Mouse (Mus musculus): ENCODE measurements around the gene Zfp541. TPM values are rescaled to one million over a fixed set of nuclear protein-coding genes. Genes with fewer than 3 reads are reported as not detected.

The Zfp541 gene
- polyA plus RNA-seq, 1 experiment from 2014 or later, result 0.04 TPM

GRCm38 (mm10) chr7:16103760-16104159 is 42.1 kb downstream of the Zfp541 start:
- Histone ChIP-seq H3K4me1 (ENCODE audit: control insufficient read depth, insufficient read depth, low read length) (peaks cover 11% of the 10 kb centered on the region), H3K4me3 (ENCODE audit: low read length) (no peak overlapping the region), H3K9me3 (ENCODE audit: control insufficient read depth, low read length) (no peaks in the 10 kb centered on the region), H3K36me3 (ENCODE audit: control insufficient read depth, insufficient read depth, low read length) (peaks cover 32% of the 10 kb centered on the region), H3K27ac (ENCODE audit: low read depth, low read length) (no peak overlapping the region), H3K27me3 (ENCODE audit: control insufficient read depth, insufficient read depth, low read length) (no peaks in the 10 kb centered on the region), H3K4me2 (replicated peaks; ENCODE audit: low read depth, low read length) (no peak overlapping the region), H3K9ac (ENCODE audit: low read depth, low read length) (no peak overlapping the region)
- 80% methylated on average over 6 of the region's 6 CpGs for WGBS
- 0 out of 2 replicates have a peak, but pooled peaks have one; percentile 5 for ATAC-seq (ENCODE audit: low FRiP score, low TSS enrichment)

- no peak overlapping the region for H3K4me3 ChIP-seq (ENCODE audit: low read length)
- peaks cover 5% of the 10 kb centered on the region for H3K4me1 ChIP-seq (ENCODE audit: control insufficient read depth, insufficient read depth, low read length)
- no peak overlapping the region for H3K4me2 ChIP-seq (replicated peaks; ENCODE audit: low read depth, low read length)
- peaks cover 41% of the 10 kb centered on the region for H3K36me3 ChIP-seq (ENCODE audit: control insufficient read depth, insufficient read depth, low read length)
- ATAC-seq (ENCODE audit: low FRiP score, low TSS enrichment), result no peak
- WGBS, result 94% methylated on average over 7 of the region's 7 CpGs
- no peaks in the 10 kb centered on the region for H3K27me3 ChIP-seq (ENCODE audit: control insufficient read depth, insufficient read depth, low read length)
- H3K27ac ChIP-seq (ENCODE audit: low read depth, low read length), result no peak overlapping the region
- H3K9ac ChIP-seq (ENCODE audit: low read depth, low read length), result no peak overlapping the region
- no peaks in the 10 kb centered on the region for H3K9me3 ChIP-seq (ENCODE audit: control insufficient read depth, low read length)
These were observed 43.2 kb downstream of the Zfp541 start for GRCm38 (mm10) chr7:16104611-16105388.

- H3K27me3 ChIP-seq (ENCODE audit: control insufficient read depth, insufficient read depth, low read length), result no peaks in the 10 kb centered on the region
- H3K27ac ChIP-seq (ENCODE audit: low read depth, low read length), result no peak overlapping the region
- H3K9me3 ChIP-seq (ENCODE audit: control insufficient read depth, low read length), result no peaks in the 10 kb centered on the region
- 95% methylated on average over 9 of the region's 9 CpGs for WGBS
- no peak overlapping the region for H3K4me2 ChIP-seq (replicated peaks; ENCODE audit: low read depth, low read length)
- H3K9ac ChIP-seq (ENCODE audit: low read depth, low read length), result no peak overlapping the region
- H3K36me3 ChIP-seq (ENCODE audit: control insufficient read depth, insufficient read depth, low read length), result peaks cover 72% of the 10 kb centered on the region
- no peaks in the 10 kb centered on the region for H3K4me1 ChIP-seq (ENCODE audit: control insufficient read depth, insufficient read depth, low read length)
- no peak overlapping the region for H3K4me3 ChIP-seq (ENCODE audit: low read length)
- no peak for ATAC-seq (ENCODE audit: low FRiP score, low TSS enrichment)
These were observed 47.4 kb downstream of the Zfp541 start for GRCm38 (mm10) chr7:16108886-16109542.

- Histone ChIP-seq H3K4me2 (replicated peaks; ENCODE audit: low read depth, low read length) (no peak overlapping the region), H3K36me3 (ENCODE audit: control insufficient read depth, insufficient read depth, low read length) (peaks cover 74% of the 10 kb centered on the region), H3K27ac (ENCODE audit: low read depth, low read length) (no peak overlapping the region), H3K9ac (ENCODE audit: low read depth, low read length) (no peak overlapping the region), H3K27me3 (ENCODE audit: control insufficient read depth, insufficient read depth, low read length) (no peaks in the 10 kb centered on the region), H3K9me3 (ENCODE audit: control insufficient read depth, low read length) (no peaks in the 10 kb centered on the region), H3K4me3 (ENCODE audit: low read length) (no peak overlapping the region), H3K4me1 (ENCODE audit: control insufficient read depth, insufficient read depth, low read length) (no peaks in the 10 kb centered on the region)
- WGBS, result 94% methylated on average over 8 of the region's 8 CpGs
- no peak for ATAC-seq (ENCODE audit: low FRiP score, low TSS enrichment)
These were observed 48.5 kb downstream of the Zfp541 start for GRCm38 (mm10) chr7:16110158-16110557.

- no peak overlapping the region for H3K4me2 ChIP-seq (replicated peaks; ENCODE audit: low read depth, low read length)
- no peaks in the 10 kb centered on the region for H3K9me3 ChIP-seq (ENCODE audit: control insufficient read depth, low read length)
- no peak overlapping the region for H3K27ac ChIP-seq (ENCODE audit: low read depth, low read length)
- ATAC-seq (ENCODE audit: low FRiP score, low TSS enrichment), result no peak
- peaks cover 85% of the 10 kb centered on the region for H3K36me3 ChIP-seq (ENCODE audit: control insufficient read depth, insufficient read depth, low read length)
- no peaks in the 10 kb centered on the region for H3K27me3 ChIP-seq (ENCODE audit: control insufficient read depth, insufficient read depth, low read length)
- no peaks in the 10 kb centered on the region for H3K4me1 ChIP-seq (ENCODE audit: control insufficient read depth, insufficient read depth, low read length)
- 92% methylated on average over 7 of the region's 7 CpGs for WGBS
- H3K9ac ChIP-seq (ENCODE audit: low read depth, low read length), result no peak overlapping the region
- H3K4me3 ChIP-seq (ENCODE audit: low read length), result no peak overlapping the region
These were observed 49.9 kb downstream of the Zfp541 start for GRCm38 (mm10) chr7:16111284-16112090.

GRCm38 (mm10) chr7:16116418-16116817 is 54.8 kb downstream of the Zfp541 start:
- H3K4me2 ChIP-seq (replicated peaks; ENCODE audit: low read depth, low read length), result no peak overlapping the region
- H3K9ac ChIP-seq (ENCODE audit: low read depth, low read length), result no peak overlapping the region
- 0 out of 2 replicates have a peak, but pooled peaks cover 3% of the 10 kb centered on the region for H3K4me1 ChIP-seq (ENCODE audit: control insufficient read depth, insufficient read depth, low read length)
- H3K36me3 ChIP-seq (ENCODE audit: control insufficient read depth, insufficient read depth, low read length), result peaks cover 58% of the 10 kb centered on the region
- no peaks in the 10 kb centered on the region for H3K9me3 ChIP-seq (ENCODE audit: control insufficient read depth, low read length)
- H3K4me3 ChIP-seq (ENCODE audit: low read length), result no peak overlapping the region
- 93% methylated on average over 7 of the region's 7 CpGs for WGBS
- H3K27me3 ChIP-seq (ENCODE audit: control insufficient read depth, insufficient read depth, low read length), result no peaks in the 10 kb centered on the region
- ATAC-seq (ENCODE audit: low FRiP score, low TSS enrichment), result no peak
- no peak overlapping the region for H3K27ac ChIP-seq (ENCODE audit: low read depth, low read length)

GRCm38 (mm10) chr7:16117100-16117499 is 55.5 kb downstream of the Zfp541 start:
- Histone ChIP-seq H3K4me3 (ENCODE audit: low read length) (no peak overlapping the region), H3K27ac (ENCODE audit: low read depth, low read length) (no peak overlapping the region), H3K9ac (ENCODE audit: low read depth, low read length) (no peak overlapping the region), H3K4me2 (replicated peaks; ENCODE audit: low read depth, low read length) (no peak overlapping the region), H3K4me1 (ENCODE audit: control insufficient read depth, insufficient read depth, low read length) (0 out of 2 replicates have a peak, but pooled peaks cover 3% of the 10 kb centered on the region), H3K36me3 (ENCODE audit: control insufficient read depth, insufficient read depth, low read length) (peaks cover 53% of the 10 kb centered on the region), H3K9me3 (ENCODE audit: control insufficient read depth, low read length) (no peaks in the 10 kb centered on the region), H3K27me3 (ENCODE audit: control insufficient read depth, insufficient read depth, low read length) (no peaks in the 10 kb centered on the region)
- no peak for ATAC-seq (ENCODE audit: low FRiP score, low TSS enrichment)
- WGBS, result 88% methylated on average over 3 of the region's 3 CpGs

GRCm38 (mm10) chr7:16119569-16120261 is 58.1 kb downstream of the Zfp541 start, which contains the start of gene Kptn:
Gene Kptn (plus strand): TSS chr7:16119895.
- Histone ChIP-seq H3K36me3 (ENCODE audit: control insufficient read depth, insufficient read depth, low read length) (peaks cover 32% of the 10 kb centered on the region), H3K4me3 (ENCODE audit: low read length) (peak within 1 kb of the TSS; percentile 75), H3K4me2 (replicated peaks; ENCODE audit: low read depth, low read length) (peak within 1 kb of the TSS; percentile 64), H3K9ac (ENCODE audit: low read depth, low read length) (peak within 1 kb of the TSS; percentile 80), H3K27ac (ENCODE audit: low read depth, low read length) (peak within 1 kb of the TSS; percentile 85), H3K9me3 (ENCODE audit: control insufficient read depth, low read length) (no peaks in the 10 kb centered on the region), H3K4me1 (ENCODE audit: control insufficient read depth, insufficient read depth, low read length) (0 out of 2 replicates have a peak, but pooled peaks cover 3% of the 10 kb centered on the region), H3K27me3 (ENCODE audit: control insufficient read depth, insufficient read depth, low read length) (no peaks in the 10 kb centered on the region)
- WGBS, result under 1% methylated on average over 33 of the region's 33 CpGs
- ATAC-seq (ENCODE audit: low FRiP score, low TSS enrichment), result peak; percentile 91
